Mouse (Mus musculus) G1E (cell line): ENCODE results near the gene Ndst4.

Experiments used
- GATA1 ChIP-seq: IDR thresholded peaks from 2 replicates; pipeline ENCODE4 v1.6.1; 2012; ENCODE audit warnings: borderline replicate concordance, low read length, inconsistent platforms, mixed read lengths
- POLR2AphosphoS5 ChIP-seq: IDR thresholded peaks from 2 replicates; pipeline ENCODE4 v1.6.1; 2012; ENCODE audit warnings: low read depth, low read length, inconsistent platforms; ENCODE audit not compliant: insufficient replicate concordance

DNA sequence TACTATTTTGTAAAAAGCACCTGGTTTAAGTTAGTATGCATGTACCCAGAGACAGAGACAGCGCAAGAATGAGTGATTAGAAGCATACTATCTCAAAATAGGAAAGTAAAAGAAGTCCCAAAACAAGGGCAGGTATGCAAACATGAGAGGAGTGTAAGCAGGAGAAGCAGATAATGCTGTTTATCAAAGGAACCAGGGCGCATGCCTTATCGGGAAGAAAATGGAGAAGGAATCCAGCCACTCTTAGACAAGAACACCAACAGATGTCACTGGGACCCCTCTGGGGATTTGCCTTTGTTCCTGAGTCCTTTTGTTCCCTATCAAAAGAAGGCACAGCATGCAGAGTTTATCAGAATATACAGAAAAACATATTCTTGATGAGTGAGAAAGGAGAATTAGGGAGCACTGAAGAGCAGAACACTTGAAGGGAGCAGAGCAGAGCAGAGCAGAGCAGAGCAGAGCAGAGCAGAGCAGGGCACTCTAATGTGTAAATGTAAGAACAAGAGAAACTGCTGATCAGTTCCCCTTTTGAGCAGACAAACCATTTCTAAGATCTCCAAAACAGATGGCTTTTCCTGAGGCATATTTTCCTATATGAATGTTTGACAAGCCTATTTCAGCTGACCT, 251.2 kb downstream of the Ndst4 start:
- TF ChIP-seq POLR2AphosphoS5, result no peak
- TF ChIP-seq GATA1, result no peak
